Mouse (Mus musculus): ENCODE measurements around the gene Rps28.

Rps28 gene

GRCm38 (mm10) chr17:33771617-33772016 lies 52.7 kb downstream of the Rps28 start:
- DNase-seq, result no peak

Measured in right cerebral cortex, postnatal 14 days (tissue).